Mouse (Mus musculus) stomach, embryonic 15.5 days (tissue): Measurements from ENCODE around the gene AF067063. TPM values are rescaled to one million over a fixed set of nuclear protein-coding genes. Genes with fewer than 3 reads are reported as not detected.
A peak's percentile ranks its signal among the peaks of the same experiment; 100 is the strongest.

Experiments used
- ATAC-seq: fragments of 200-750 bp; cut with Nextera tagmentation; 2 replicates; pipeline ENCODE4 v1.8.0; 2017; ENCODE audit warnings: low read depth, moderate number of reproducible peaks, moderate TSS enrichment; ENCODE audit not compliant: insufficient read depth, low FRiP score
- H3K27ac ChIP-seq: fragments of 300-500 bp; sonication (generic); 2 replicates; pipeline ENCODE4 v1.5.1; 2015; ENCODE audit warnings: mild to moderate bottlenecking, inconsistent platforms
- H3K27me3 ChIP-seq: fragments of 300-500 bp; sonication (generic); replicated peaks from 2 replicates; pipeline ENCODE4 v1.6.1; 2015; ENCODE audit warnings: inconsistent platforms
- H3K36me3 ChIP-seq: fragments of 300-500 bp; sonication (generic); 2 replicates; pipeline ENCODE4 v1.6.1; 2015; ENCODE audit warnings: inconsistent platforms
- H3K4me1 ChIP-seq: fragments of 300-500 bp; sonication (generic); 2 replicates; pipeline ENCODE4 v1.6.1; 2015; ENCODE audit warnings: inconsistent platforms
- H3K4me2 ChIP-seq: fragments of 300-500 bp; sonication (generic); 2 replicates; pipeline ENCODE4 v1.6.1; 2015; ENCODE audit warnings: mild to moderate bottlenecking, inconsistent platforms
- H3K4me3 ChIP-seq: fragments of 300-500 bp; sonication (generic); replicated peaks from 2 replicates; pipeline ENCODE4 v1.5.1; 2015; ENCODE audit warnings: inconsistent platforms
- H3K9ac ChIP-seq: fragments of 300-500 bp; sonication (generic); 2 replicates; pipeline ENCODE4 v1.6.1; 2015; ENCODE audit warnings: inconsistent platforms
- H3K9me3 ChIP-seq: fragments of 300-500 bp; sonication (generic); 2 replicates; pipeline ENCODE4 v1.6.1; 2016; ENCODE audit warnings: inconsistent platforms
- WGBS: fragments of 180-500 bp; shearing (Covaris S2); methylation state at CpG from one replicate; pipeline ENCODE4 v1.1.7; 2015; 5-methylcytosine and 5-hydroxymethylcytosine counted together
- polyA plus RNA-seq: library from polyadenylated mRNA; unstranded; fragments of >200 nt; fragmentation: Nextera tagmentation; extraction: Ambion mirVana; gene quantifications from 2 replicates; pipeline ENCODE4 v1.2.1, GENCODE M21; 2015

Gene AF067063
- polyA plus RNA-seq, 1 experiment from 2014 or later = not detected

DNA sequence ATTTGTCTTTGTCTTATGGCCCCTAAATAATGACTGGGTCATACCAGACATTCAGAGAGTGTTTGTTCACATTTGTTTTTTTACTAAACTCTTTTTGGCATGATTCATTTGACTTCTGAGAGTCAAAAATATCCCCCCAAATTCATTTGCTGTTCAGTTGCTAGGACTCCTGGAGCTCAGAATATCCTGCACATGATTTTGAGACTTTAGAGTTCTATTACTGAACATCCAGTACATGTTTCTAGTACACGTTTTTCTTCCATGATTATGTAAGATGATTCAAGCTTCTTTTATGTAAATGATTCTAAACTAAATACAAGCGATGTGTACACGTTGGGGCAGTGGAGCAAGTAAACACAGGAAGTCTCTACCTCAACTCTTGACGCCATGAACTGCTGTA lies 32.4 kb downstream of the AF067063 start:
- H3K36me3 ChIP-seq = no peaks in the 10 kb centered on the region
- H3K9ac ChIP-seq = no peak overlapping the region
- H3K27ac ChIP-seq = no peak overlapping the region
- ATAC-seq = no peak
- H3K4me1 ChIP-seq = no peaks in the 10 kb centered on the region
- no peak overlapping the region for H3K4me3 ChIP-seq
- H3K9me3 ChIP-seq = no peaks in the 10 kb centered on the region
- H3K4me2 ChIP-seq = no peak overlapping the region
- H3K27me3 ChIP-seq = no peaks in the 10 kb centered on the region
- WGBS = 51% methylated on average over 4 of the region's 4 CpGs

GRCm38 (mm10) chr13:119792791-119793404 lies 37.1 kb downstream of the AF067063 start:
- H3K27me3 ChIP-seq = no peaks in the 10 kb centered on the region
- H3K9me3 ChIP-seq = no peaks in the 10 kb centered on the region
- H3K27ac ChIP-seq = no peak overlapping the region
- H3K9ac ChIP-seq = no peak overlapping the region
- ATAC-seq = no peak
- 54% methylated on average over 5 of the region's 5 CpGs for WGBS
- no peak overlapping the region for H3K4me2 ChIP-seq
- no peak overlapping the region for H3K4me3 ChIP-seq
- no peaks in the 10 kb centered on the region for H3K36me3 ChIP-seq
- 0 out of 2 replicates have a peak, but pooled peaks cover 12% of the 10 kb centered on the region for H3K4me1 ChIP-seq

DNA sequence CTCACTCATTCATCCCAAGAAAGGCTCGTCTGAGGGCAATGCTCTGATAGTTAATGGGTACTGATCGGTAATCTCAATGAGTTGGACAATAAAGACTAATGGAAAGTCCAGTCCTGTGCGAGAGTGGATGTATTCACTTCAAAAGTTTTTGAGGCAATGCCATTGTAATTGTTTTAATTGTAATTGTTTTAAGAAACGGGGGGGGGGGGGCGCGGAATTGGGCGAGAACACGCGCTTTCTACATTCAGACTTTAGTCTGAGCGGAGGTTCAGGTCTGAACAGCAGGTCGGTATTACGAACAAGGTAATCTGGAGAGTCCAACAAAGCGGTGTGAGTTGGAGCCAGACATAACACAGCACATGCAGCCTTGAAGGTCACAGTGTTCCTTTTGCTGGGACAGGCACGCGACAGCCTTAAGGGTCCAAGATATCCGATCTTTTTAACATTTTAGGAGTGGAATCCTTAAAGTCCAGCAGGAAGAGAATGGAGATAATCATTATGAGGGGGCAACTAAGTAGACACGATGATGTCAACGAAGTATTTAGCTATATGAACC lies 38.4 kb downstream of the AF067063 start:
- no peaks in the 10 kb centered on the region for H3K27me3 ChIP-seq
- ATAC-seq = no peak

GRCm38 (mm10) chr13:119790761-119791579 lies 39.0 kb downstream of the AF067063 start, which contains the start of gene Zfp131:
Gene Zfp131, minus strand, starts transcription at chr13:119790889.
- peak within 1 kb of the TSS; percentile 88 for H3K4me2 ChIP-seq
- peak within 1 kb of the TSS; percentile 69 for H3K9ac ChIP-seq
- H3K4me3 ChIP-seq = peak within 1 kb of the TSS; percentile 90
- peak within 1 kb of the TSS; percentile 96 for H3K27ac ChIP-seq
- 0 out of 2 replicates have a peak, but pooled peaks cover 12% of the 10 kb centered on the region for H3K4me1 ChIP-seq
- no peaks in the 10 kb centered on the region for H3K27me3 ChIP-seq
- ATAC-seq = peak; percentile 97
- H3K9me3 ChIP-seq = no peaks in the 10 kb centered on the region
- peaks cover 8% of the 10 kb centered on the region for H3K36me3 ChIP-seq
- WGBS = under 1% methylated on average over 75 of the region's 86 CpGs

More for the DNA sequence above, 38.4 kb downstream of the AF067063 start:
- H3K4me1 ChIP-seq = 0 out of 2 replicates have a peak, but pooled peaks cover 12% of the 10 kb centered on the region
- no peaks in the 10 kb centered on the region for H3K9me3 ChIP-seq
- peak overlapping the region; percentile 88 for H3K4me2 ChIP-seq
- peak overlapping the region; percentile 90 for H3K4me3 ChIP-seq
- H3K9ac ChIP-seq = peak overlapping the region; percentile 67; the same call in 1 of the 2 replicates
- 3% methylated on average over 18 of the region's 18 CpGs for whole genome bisulfite sequencing
- H3K36me3 ChIP-seq = peaks cover 4% of the 10 kb centered on the region
- H3K27ac ChIP-seq = peak overlapping the region; percentile 96

DNA sequence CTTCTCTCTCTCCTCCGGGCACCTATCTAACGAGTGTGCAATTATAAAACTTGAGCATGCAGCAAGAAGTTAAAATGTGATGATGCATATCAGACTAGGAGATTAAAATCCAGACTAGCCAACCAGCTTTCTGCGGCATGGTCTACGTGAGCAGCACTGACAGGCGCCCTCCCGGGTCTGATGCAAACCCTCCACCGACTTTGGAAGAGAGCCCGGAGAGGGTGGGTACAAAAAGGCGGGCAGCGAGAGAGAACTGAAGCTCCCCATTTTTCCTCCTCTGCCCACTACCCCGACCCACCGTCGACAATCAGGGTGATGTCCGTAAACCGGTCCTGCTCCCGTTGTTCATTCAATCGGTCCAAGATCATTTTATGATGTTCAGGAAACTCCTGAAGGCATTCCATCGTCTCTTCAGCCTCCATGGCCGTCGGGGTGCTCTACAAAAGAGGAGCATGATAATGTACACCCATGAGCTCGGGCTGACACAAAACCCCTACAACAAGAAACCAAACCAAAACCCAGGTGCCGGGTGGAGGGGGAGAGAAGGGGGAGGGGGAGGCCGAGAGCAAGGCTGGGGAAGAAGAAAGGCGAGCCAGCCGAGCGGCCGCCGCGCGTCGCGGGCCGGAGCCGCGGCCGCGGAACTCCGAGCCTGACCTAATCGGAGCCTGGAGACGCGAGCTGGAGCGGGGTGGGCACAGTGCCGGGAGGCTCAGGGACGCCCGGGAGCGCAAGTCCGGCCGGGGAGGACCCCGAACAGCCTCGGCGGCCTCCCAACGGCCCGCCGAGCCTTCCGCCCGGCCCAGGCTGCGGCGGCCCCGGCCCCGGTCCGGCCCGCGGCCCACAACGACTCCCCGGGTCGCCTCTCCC lies 39.9 kb downstream of the AF067063 start:
- Histone ChIP-seq H3K27me3 (no peaks in the 10 kb centered on the region), H3K9me3 (no peaks in the 10 kb centered on the region), H3K9ac (peak overlapping the region; percentile 69), H3K27ac (peak overlapping the region; percentile 96), H3K4me3 (peak overlapping the region; percentile 90), H3K36me3 (peaks cover 10% of the 10 kb centered on the region), H3K4me1 (0 out of 2 replicates have a peak, but pooled peaks cover 12% of the 10 kb centered on the region), H3K4me2 (peak overlapping the region; percentile 62)
- 1% methylated on average over 53 of the region's 66 CpGs for WGBS
- ATAC-seq = peak; percentile 63

DNA sequence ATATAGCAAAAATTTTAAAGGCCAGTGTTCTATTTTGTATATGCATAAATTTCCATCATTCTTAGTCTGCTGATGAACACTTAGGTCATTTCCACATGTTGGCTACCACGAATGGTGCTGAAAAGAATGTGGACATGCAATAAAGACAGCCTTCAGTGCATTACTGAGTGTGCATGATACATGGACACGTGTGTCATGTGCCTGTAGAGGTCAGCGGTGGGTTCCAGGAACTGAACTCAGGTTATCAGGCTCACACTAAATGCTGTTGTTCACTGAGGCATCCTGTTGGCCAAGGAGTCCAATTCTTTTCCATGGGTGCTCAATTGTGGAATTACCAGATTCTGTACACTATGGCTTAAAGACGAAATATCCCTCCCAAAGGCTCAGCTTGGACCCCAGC lies 46.4 kb downstream of the AF067063 start:
- no peak overlapping the region for H3K27ac ChIP-seq
- H3K4me2 ChIP-seq = no peak overlapping the region
- no peaks in the 10 kb centered on the region for H3K4me1 ChIP-seq
- ATAC-seq = no peak
- H3K27me3 ChIP-seq = no peaks in the 10 kb centered on the region
- H3K36me3 ChIP-seq = peaks cover 24% of the 10 kb centered on the region
- no peaks in the 10 kb centered on the region for H3K9me3 ChIP-seq
- no peak overlapping the region for H3K4me3 ChIP-seq
- H3K9ac ChIP-seq = no peak overlapping the region
- WGBS = 81% methylated on average over 4 of the region's 4 CpGs

Other genes with a start within 250 kb of the AF067063 start
- gene Ccl28, start 206.4 kb downstream of the AF067063 start, polyA plus RNA-seq = 0.10 and 0.13 TPM in 2 replicates
- gene Hmgcs1, start 139.8 kb downstream of the AF067063 start, polyA plus RNA-seq = 183 and 196 TPM in 2 replicates
- gene Nim1k, start 74.3 kb downstream of the AF067063 start, polyA plus RNA-seq = 0.67 and 0.71 TPM in 2 replicates
- 32.4 TPM in 2 replicates for gene Zfp131, start 39.3 kb downstream of the AF067063 start, polyA plus RNA-seq
- not detected in 2 replicates for gene D13Ertd608e, start 5.8 kb upstream of the AF067063 start, polyA plus RNA-seq
- gene Tcstv1, start 64.6 kb upstream of the AF067063 start, polyA plus RNA-seq = not detected in 2 replicates
- gene Gm21761, start 99.1 kb upstream of the AF067063 start, polyA plus RNA-seq = not detected in 2 replicates
- not detected in 2 replicates for gene B020031M17Rik, start 120.6 kb upstream of the AF067063 start, polyA plus RNA-seq
- not detected in 2 replicates for gene Gm36079, start 196.8 kb upstream of the AF067063 start, polyA plus RNA-seq
- gene Gm21188, start 222.0 kb upstream of the AF067063 start, polyA plus RNA-seq = 0.18 TPM in 1 of 2 replicates, not detected in the other